ENCODE assay signal across 8 mouse cellular contexts in the genomic region with DNA sequence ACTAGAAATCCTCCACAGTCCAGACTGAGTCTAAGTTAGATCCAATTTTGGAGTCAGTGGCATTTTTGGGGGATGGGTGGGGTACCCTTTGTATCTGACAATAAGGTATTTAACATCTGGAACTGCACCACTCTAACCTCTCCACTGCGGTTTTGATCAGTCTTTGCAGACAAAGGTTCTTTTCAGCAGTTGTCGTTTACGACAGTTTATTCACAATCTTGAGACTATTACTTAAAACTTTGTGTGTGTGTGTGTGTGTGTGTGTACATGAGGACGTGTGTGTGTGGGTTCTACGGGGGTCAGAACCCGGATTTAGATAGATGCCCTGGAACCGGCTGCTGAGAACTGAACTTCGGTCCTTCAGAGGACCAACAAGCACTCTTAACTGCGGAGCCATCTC. TPM values are rescaled to one million over a fixed set of nuclear protein-coding genes. Genes with fewer than 3 reads are reported as not detected.
DNase-seq lines count a peak whose midpoint lies in the region; ATAC-seq and TF ChIP-seq lines count a peak whose summit lies in the region.

No protein-coding gene starts in this region.

- no peak for TF ChIP-seq CTCF in cortical plate, adult 2 months (IDR thresholded peaks at IDR 0.05; ENCODE audit: extremely low read depth, insufficient read depth, low read length)

- no peaks in the 10 kb centered on the region for H3K9me3 ChIP-seq in heart, embryonic 15.5 days (replicated peaks)

- peak overlapping the region; percentile 49 for H3K4me3 ChIP-seq in cortical plate, adult 2 months (ENCODE audit: insufficient read depth, low read length)
- peak overlapping the region; percentile 78 for H3K4me3 ChIP-seq in heart, embryonic 15.5 days
- H3K4me3 ChIP-seq in myocyte: peak overlapping the region; percentile 53

- no peaks in the 10 kb centered on the region for H3K36me3 ChIP-seq in heart, embryonic 15.5 days
- peaks cover 8% of the 10 kb centered on the region for H3K36me3 ChIP-seq in myocyte (ENCODE audit: control insufficient read depth, insufficient read depth)

- ATAC-seq in heart, embryonic 15.5 days (replicated peaks; ENCODE audit: insufficient number of reproducible peaks, insufficient read depth, low FRiP score, low read depth): no peak

- peak; percentile 3 for DNase-seq in adrenal gland, postnatal 25 days
- no peak for DNase-seq in adrenal gland, postnatal 10 days
- peak; percentile 22 for DNase-seq in 3134 (ENCODE audit: extremely low read depth, insufficient read length, low spot score)
- DNase-seq in liver: peak; percentile 16
- DNase-seq in left cerebral cortex, postnatal 36 days (ENCODE audit: low spot score in 2 of 2): no peak

- H3K4me1 ChIP-seq in cortical plate, adult 2 months (ENCODE audit: control insufficient read depth, insufficient read depth, low read length): no peaks in the 10 kb centered on the region; the same call in 1 of the 2 replicates
- peaks cover 10% of the 10 kb centered on the region for H3K4me1 ChIP-seq in heart, embryonic 15.5 days (replicated peaks)

- H3K27me3 ChIP-seq in heart, embryonic 15.5 days: no peaks in the 10 kb centered on the region
- no peaks in the 10 kb centered on the region for H3K27me3 ChIP-seq in myocyte (ENCODE audit: control insufficient read depth, insufficient read depth, insufficient read length)

- no peak for TF ChIP-seq POLR2A in cortical plate, adult 2 months (IDR thresholded peaks at IDR 0.05; ENCODE audit: extremely low read depth, insufficient read depth, low read length)
- no peak for TF ChIP-seq POLR2A in myocyte (IDR thresholded peaks at IDR 0.05; ENCODE audit: insufficient read length, low read depth)

- intact Hi-C loops in left cerebral cortex, postnatal 36 days (cut with DNase I): loop anchor here (2.0 to 5.0 kb wide), 2 partner anchors 64 to 83 kb away; no protein-coding TSS in a partner anchor

- H3K27ac ChIP-seq in cortical plate, adult 2 months (ENCODE audit: insufficient read depth, low read length): peak overlapping the region; percentile 52
- H3K27ac ChIP-seq in heart, embryonic 15.5 days: peak overlapping the region; percentile 96

- WGBS in heart, embryonic 15.5 days: 16% methylated on average over 9 of the region's 9 CpGs

- no peak overlapping the region for H3ac ChIP-seq in myocyte (ENCODE audit: control insufficient read depth, insufficient read length)

- peak overlapping the region; percentile 94 for H3K9ac ChIP-seq in heart, embryonic 15.5 days

- H3K79me2 ChIP-seq in myocyte (ENCODE audit: control insufficient read depth, insufficient read depth): peaks cover 38% of the 10 kb centered on the region

- H3K4me2 ChIP-seq in heart, embryonic 15.5 days: peak overlapping the region; percentile 71
- H3K4me2 ChIP-seq in myocyte (ENCODE audit: low read depth): peak overlapping the region; percentile 91

TF ChIP-seq in myocyte, 11 proteins besides CTCF, POLR2A, EP300 and RAD21:
- TF ChIP-seq POLR2AphosphoS2 (IDR thresholded peaks at IDR 0.05; ENCODE audit: insufficient read length, low read depth) (no peak), REST (IDR thresholded peaks at IDR 0.05; ENCODE audit: insufficient read depth, insufficient read length) (no peak), CEBPB (IDR thresholded peaks at IDR 0.05; ENCODE audit: insufficient read depth, poor library complexity, severe bottlenecking) (no peak), MYOD1 (IDR thresholded peaks at IDR 0.05; ENCODE audit: control insufficient read depth in 1 of 3, insufficient read length in 2 of 3, low read depth in 2 of 3) (no peak), TCF12 (IDR thresholded peaks at IDR 0.05; ENCODE audit: insufficient read depth, poor library complexity, severe bottlenecking) (no peak), E2F4 (IDR thresholded peaks at IDR 0.05; ENCODE audit: insufficient read depth) (no peak), USF1 (IDR thresholded peaks at IDR 0.05; ENCODE audit: low read depth) (no peak), MAX (IDR thresholded peaks at IDR 0.05; ENCODE audit: low read depth) (no peak), SRF (IDR thresholded peaks at IDR 0.05; ENCODE audit: control insufficient read depth, insufficient read length, low read depth) (no peak), MYOG (IDR thresholded peaks at IDR 0.05; ENCODE audit: control insufficient read depth in 1 of 3, insufficient read depth in 1 of 3, insufficient read length in 2 of 3, low read depth in 2 of 3) (no peak), TCF3 (IDR thresholded peaks at IDR 0.05; ENCODE audit: insufficient read length, low read depth) (no peak)

RNA-seq across cellular contexts. Expression of a gene that starts 0.9 kb away (rescaled TPM):
- 69.2 and 73.2 TPM in 2 replicates for total RNA-seq in adrenal gland, postnatal 25 days (2021)
- 10 to 100 TPM; 61.2 to 63.2 TPM for total RNA-seq in adrenal gland, postnatal 10 days (2021)
- 18.1 TPM in 2 replicates for polyA plus RNA-seq in cortical plate, adult 2 months (2012; rRNA removed)
- polyA plus RNA-seq in heart, embryonic 15.5 days (2015; fragmentation: Nextera tagmentation; extraction: Ambion mirVana): 14.9 and 15.5 TPM in 2 replicates
- 7.8 TPM for polyA plus RNA-seq in myocyte (2012; fragmentation: generic; extraction: Trizol)
- 10 to 100 TPM; 75.6 to 96.8 TPM for total RNA-seq in left cerebral cortex, postnatal 36 days (2021)

RNA-seq across cellular contexts. Expression of a gene that starts 51.9 kb away (rescaled TPM):
- 4.7 and 4.9 TPM in 2 replicates for total RNA-seq in adrenal gland, postnatal 25 days (2021)
- total RNA-seq in adrenal gland, postnatal 10 days (2021): 1 to 10 TPM; 3.4 to 5.0 TPM
- polyA plus RNA-seq in cortical plate, adult 2 months (2012; rRNA removed): 2.9 and 3.1 TPM in 2 replicates
- polyA plus RNA-seq in heart, embryonic 15.5 days (2015; fragmentation: Nextera tagmentation; extraction: Ambion mirVana): 5.8 and 6.5 TPM in 2 replicates
- polyA plus RNA-seq in myocyte (2012; fragmentation: generic; extraction: Trizol): 0.44 TPM
- total RNA-seq in left cerebral cortex, postnatal 36 days (2021): 1 to 10 TPM; 3.8 to 4.3 TPM

Comparison
In these comparisons a context has a peak if more than half of its experiments do, and no peak if none do; other contexts are left out.
1. DNase-seq: peak in adrenal gland, postnatal 25 days (single experiment), 3134 (single experiment) and liver (single experiment); none in adrenal gland, postnatal 10 days (single experiment) and left cerebral cortex, postnatal 36 days (0 of 2).
2. Peak in every context shown above with its lines, with median percentiles within 50 percentile points of each other: H3K4me3 ChIP-seq.